Mouse (Mus musculus) liver, postnatal 0 days (tissue): ENCODE measurements at regions not wholly inside any gene's neighbourhood (a gene's known extent, or its start where the extent isn't known, plus 50 kb on each side); places are given as distances from the start of the nearest gene placed in this dataset.
A peak's percentile ranks its signal among the peaks of the same experiment; 100 is the strongest.

Experiments
- ATAC-seq: fragments of 200-750 bp; cut with Nextera tagmentation; 2 replicates; pipeline ENCODE4 v1.8.0; 2017; ENCODE audit warnings: mild to moderate bottlenecking, moderate library complexity
- DNase-seq: peaks from one replicate; pipeline ENCODE4 v3.0.0-alpha.2; 2016
- H3K27ac ChIP-seq: fragments of 300-500 bp; sonication (generic); 2 replicates; pipeline ENCODE4 v1.5.1; 2014; ENCODE audit warnings: antibody characterized with exemption, moderate library complexity, mild to moderate bottlenecking, low read depth
- H3K27me3 ChIP-seq: fragments of 300-500 bp; sonication (generic); 2 replicates; pipeline ENCODE4 v1.6.1; 2014; ENCODE audit warnings: low read length, control low read depth, mixed read lengths; ENCODE audit not compliant: insufficient read depth
- H3K36me3 ChIP-seq: fragments of 300-500 bp; sonication (generic); replicated peaks from 2 replicates; pipeline ENCODE4 v1.6.1; 2014; ENCODE audit warnings: mild to moderate bottlenecking, control low read depth, low read length, moderate library complexity, mixed read lengths; ENCODE audit not compliant: insufficient read depth
- H3K4me1 ChIP-seq: fragments of 300-500 bp; sonication (generic); 2 replicates; pipeline ENCODE4 v1.6.1; 2014; ENCODE audit warnings: antibody characterized with exemption, mild to moderate bottlenecking, control low read depth; ENCODE audit not compliant: insufficient read depth
- H3K4me2 ChIP-seq: fragments of 300-500 bp; sonication (generic); 2 replicates; pipeline ENCODE4 v1.6.1; 2014; ENCODE audit warnings: low read depth, mild to moderate bottlenecking, low read length, moderate library complexity, mixed read lengths
- H3K4me3 ChIP-seq: fragments of 300-500 bp; sonication (generic); 2 replicates; pipeline ENCODE4 v1.5.1; 2014; ENCODE audit warnings: low read depth, low read length
- H3K9ac ChIP-seq: fragments of 300-500 bp; sonication (generic); replicated peaks from 2 replicates; pipeline ENCODE4 v1.6.1; 2014; ENCODE audit warnings: mild to moderate bottlenecking, moderate library complexity
- H3K9me3 ChIP-seq: fragments of 300-500 bp; sonication (generic); 2 replicates; pipeline ENCODE4 v1.6.1; 2016; ENCODE audit warnings: mild to moderate bottlenecking, control low read depth, low read length, mixed read lengths
- CTCF ChIP-seq: sonication (generic); IDR thresholded peaks from 2 replicates; pipeline ENCODE4 v1.5.1; 2016; ENCODE audit warnings: antibody characterized with exemption, low read depth
- EP300 ChIP-seq: IDR thresholded peaks from 2 replicates; pipeline ENCODE4 v1.6.1; 2016; ENCODE audit warnings: antibody characterized with exemption, low read depth, mild to moderate bottlenecking
- WGBS: fragments of 180-500 bp; shearing (Covaris S2); extraction: QIAGEN DNeasy Blood & Tissue Kit; methylation state at CpG from one replicate; pipeline ENCODE4 v1.1.7; 2014; ENCODE audit not compliant: insufficient replicate concordance; 5-methylcytosine and 5-hydroxymethylcytosine counted together

DNA sequence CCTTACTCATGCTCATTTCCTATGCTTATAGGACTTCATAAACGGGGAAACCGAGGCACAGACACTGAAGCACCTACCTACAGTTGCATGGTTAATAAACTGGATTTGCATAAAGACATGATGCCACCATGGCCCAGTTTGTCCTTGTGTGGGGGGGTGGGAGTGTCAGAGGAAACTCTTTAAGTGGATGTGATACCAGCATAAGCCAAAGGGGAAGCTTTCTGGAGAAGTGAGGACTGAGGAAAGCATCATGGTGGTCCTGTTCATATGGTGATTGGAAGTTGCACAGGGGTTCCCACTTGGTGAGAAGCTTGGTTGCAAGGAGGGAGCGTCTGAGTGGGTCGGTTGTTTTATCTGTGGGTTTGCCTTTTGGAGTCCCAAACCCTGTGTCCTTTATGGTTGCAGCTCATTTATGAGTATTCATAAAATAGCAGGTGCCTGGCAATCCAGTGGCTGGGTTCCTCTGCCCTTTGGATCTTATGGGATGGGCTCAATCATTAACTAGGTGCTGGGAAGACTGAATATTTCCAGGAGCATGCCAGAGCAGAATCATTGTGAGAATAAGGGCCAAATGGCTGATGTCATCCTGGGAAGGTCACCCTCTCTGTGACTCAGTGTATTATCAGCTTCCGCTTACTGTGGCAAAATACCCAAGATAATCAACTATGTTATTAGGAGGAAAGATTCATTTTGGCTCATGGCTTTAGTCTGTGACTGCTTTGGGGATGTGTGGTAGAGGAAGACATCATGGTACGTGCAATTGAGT lies 60.2 kb downstream of the Calml3 start:
- Histone ChIP-seq H3K27ac (no peak overlapping the region), H3K36me3 (no peaks in the 10 kb centered on the region), H3K4me3 (no peak overlapping the region), H3K9ac (no peak overlapping the region), H3K4me2 (no peak overlapping the region), H3K27me3 (no peaks in the 10 kb centered on the region), H3K9me3 (no peaks in the 10 kb centered on the region), H3K4me1 (peaks cover 24% of the 10 kb centered on the region)
- peak; percentile 30 for DNase-seq
- ATAC-seq: peak; percentile 86
- 66% methylated on average over 6 of the region's 6 CpGs for WGBS
- TF ChIP-seq CTCF (no peak), EP300 (no peak)

- no peaks in the 10 kb centered on the region for H3K9me3 ChIP-seq
- DNase-seq: no peak
- H3K4me2 ChIP-seq: no peak overlapping the region
- H3K9ac ChIP-seq: no peak overlapping the region
- no peaks in the 10 kb centered on the region for H3K36me3 ChIP-seq
- 29% methylated on average over 4 of the region's 4 CpGs for WGBS
- peaks cover 24% of the 10 kb centered on the region for H3K4me1 ChIP-seq
- H3K4me3 ChIP-seq: no peak overlapping the region
- TF ChIP-seq CTCF: 0 out of 2 replicates have a peak, but pooled peaks have one; percentile 10
- no peak for TF ChIP-seq EP300
- H3K27me3 ChIP-seq: no peaks in the 10 kb centered on the region
- no peak overlapping the region for H3K27ac ChIP-seq
- ATAC-seq: peak; percentile 15; the same call in 1 of the 2 replicates
These were observed 61.2 kb downstream of the Calml3 start for GRCm38 (mm10) chr13:3742763-3743401.

DNA sequence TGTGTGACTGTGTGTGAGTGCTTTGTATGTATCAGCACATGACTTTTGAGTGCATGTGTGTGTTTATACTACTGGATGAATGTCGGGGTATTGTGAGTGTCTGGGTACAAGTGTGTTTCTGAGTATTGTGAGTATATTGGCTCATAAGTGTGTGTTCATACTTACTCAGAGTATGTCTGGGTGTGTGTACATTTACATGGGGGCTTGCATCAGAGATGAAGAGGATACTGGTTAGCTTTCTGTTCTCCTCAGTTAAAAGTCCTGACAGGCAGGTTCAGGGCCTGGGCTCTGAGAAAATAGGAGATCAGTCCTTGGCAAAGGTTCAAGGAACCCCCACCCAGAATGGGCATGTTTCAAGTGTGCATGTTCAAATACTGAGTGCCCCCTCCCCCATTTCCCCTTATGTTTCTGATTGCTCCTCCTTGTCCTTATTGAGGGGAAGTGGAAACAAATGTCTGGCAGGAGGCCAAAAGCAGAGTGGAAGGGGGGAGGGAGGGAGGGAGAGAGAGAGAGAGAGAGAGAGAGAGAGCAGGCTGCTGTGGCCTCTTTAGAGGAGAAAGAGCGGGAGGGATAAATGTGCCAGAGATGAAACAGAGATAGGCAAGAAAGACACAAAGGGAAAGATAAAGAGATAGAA lies 61.9 kb downstream of the Calml3 start:
- Histone ChIP-seq H3K9ac (no peak overlapping the region), H3K36me3 (no peaks in the 10 kb centered on the region), H3K27me3 (no peaks in the 10 kb centered on the region), H3K4me2 (no peak overlapping the region), H3K4me3 (no peak overlapping the region), H3K4me1 (peaks cover 24% of the 10 kb centered on the region), H3K27ac (no peak overlapping the region), H3K9me3 (no peaks in the 10 kb centered on the region)
- 47% methylated on average over 2 of the region's 2 CpGs for WGBS
- DNase-seq: peak; percentile 40
- peak; percentile 28; the same call in 1 of the 2 replicates for ATAC-seq
- TF ChIP-seq CTCF (no peak), EP300 (no peak)

- 54% methylated on average over 2 of the region's 2 CpGs for WGBS
- Histone ChIP-seq H3K36me3 (no peaks in the 10 kb centered on the region), H3K4me3 (no peak overlapping the region), H3K27ac (no peak overlapping the region), H3K4me1 (no peaks in the 10 kb centered on the region), H3K4me2 (no peak overlapping the region), H3K27me3 (no peaks in the 10 kb centered on the region), H3K9ac (no peak overlapping the region), H3K9me3 (no peaks in the 10 kb centered on the region)
- ATAC-seq (no peak), DNase-seq (no peak)
- TF ChIP-seq EP300 (no peak), CTCF (no peak)
These were observed 73.5 kb downstream of the Calml3 start for GRCm38 (mm10) chr13:3730699-3731021.

DNA sequence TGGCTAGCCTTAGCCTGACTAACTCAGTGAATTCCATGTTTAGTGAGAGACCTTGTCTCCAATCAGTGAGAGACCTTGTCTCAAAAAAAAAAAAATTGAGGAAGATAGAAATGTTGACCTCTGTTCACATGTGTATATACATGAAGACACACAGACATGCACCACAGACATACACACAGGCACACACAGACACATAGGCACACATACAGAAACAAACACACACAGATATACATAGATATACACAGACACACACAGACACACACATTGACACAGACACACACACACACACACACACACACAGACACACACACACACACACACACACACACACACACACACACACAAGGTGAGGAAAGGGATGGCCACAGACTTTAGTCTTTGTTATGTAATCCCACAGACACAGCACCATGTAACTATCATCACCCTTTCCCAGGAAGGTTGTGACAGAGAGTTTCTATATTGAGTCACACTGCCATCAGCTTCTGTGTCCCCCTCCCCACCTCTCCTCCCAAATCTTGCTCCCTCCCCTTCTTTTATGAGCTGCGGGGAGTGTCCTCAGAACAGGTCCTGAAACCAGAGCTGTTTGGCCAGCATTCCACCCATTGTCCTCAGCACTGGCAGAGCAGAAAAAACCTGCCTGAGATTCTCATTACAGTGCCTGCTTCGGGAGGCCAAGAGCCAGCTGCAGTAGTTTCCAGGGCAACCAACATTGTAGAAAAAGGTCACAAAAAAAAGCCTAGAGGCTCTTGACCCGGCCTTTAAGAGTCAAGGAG lies 74.0 kb downstream of the Calml3 start:
- TF ChIP-seq CTCF: no peak
- TF ChIP-seq EP300: no peak
- ATAC-seq (peak; percentile 53), DNase-seq (no peak)
- H3K4me3 ChIP-seq: no peak overlapping the region
- H3K4me1 ChIP-seq: no peaks in the 10 kb centered on the region
- H3K9ac ChIP-seq: no peak overlapping the region
- H3K9me3 ChIP-seq: no peaks in the 10 kb centered on the region
- H3K27ac ChIP-seq: no peak overlapping the region
- no peaks in the 10 kb centered on the region for H3K27me3 ChIP-seq
- 25% methylated on average over 3 of the region's 3 CpGs for WGBS
- no peaks in the 10 kb centered on the region for H3K36me3 ChIP-seq
- no peak overlapping the region for H3K4me2 ChIP-seq

DNA sequence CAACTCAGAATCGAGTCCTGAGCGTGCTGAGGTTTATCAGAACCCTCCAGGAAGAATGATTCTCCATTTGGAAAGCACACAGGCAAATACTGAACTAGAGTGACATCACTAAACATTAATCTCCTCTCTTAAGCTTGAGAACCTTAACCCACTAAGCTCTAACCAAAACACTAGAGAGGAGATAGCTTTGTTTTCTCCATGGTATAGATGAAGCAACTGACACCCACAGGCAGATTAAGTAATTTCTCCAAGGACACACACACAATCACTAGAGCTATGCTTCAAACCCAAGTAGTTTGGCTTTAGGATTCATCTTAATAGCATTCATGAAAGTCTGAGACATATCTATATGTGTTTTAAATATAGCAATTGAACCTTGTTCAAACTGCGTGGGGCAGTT lies 75.2 kb downstream of the Calml3 start:
- Histone ChIP-seq H3K36me3 (no peaks in the 10 kb centered on the region), H3K4me2 (no peak overlapping the region), H3K27ac (no peak overlapping the region), H3K4me1 (no peaks in the 10 kb centered on the region), H3K9ac (no peak overlapping the region), H3K4me3 (no peak overlapping the region), H3K27me3 (no peaks in the 10 kb centered on the region), H3K9me3 (no peaks in the 10 kb centered on the region)
- DNase-seq (no peak), ATAC-seq (no peak)
- 57% methylated on average over 3 of the region's 3 CpGs for WGBS
- TF ChIP-seq EP300 (no peak), CTCF (no peak)
